Mouse (Mus musculus): ENCODE results near the gene Urgcp.

- TF ChIP-seq POLR2A (IDR thresholded peaks at IDR 0.05; ENCODE audit: low read depth, low read length), result peak; percentile 96
- no peak for TF ChIP-seq CTCF (IDR thresholded peaks at IDR 0.05; ENCODE audit: extremely low read depth, insufficient read length, insufficient replicate concordance, low read depth, low read length)
Observed at GRCm38 (mm10) chr11:5761820-5762632, at the start of gene Urgcp.

All from small intestine, adult 2 months (tissue).